In the genomic region with DNA sequence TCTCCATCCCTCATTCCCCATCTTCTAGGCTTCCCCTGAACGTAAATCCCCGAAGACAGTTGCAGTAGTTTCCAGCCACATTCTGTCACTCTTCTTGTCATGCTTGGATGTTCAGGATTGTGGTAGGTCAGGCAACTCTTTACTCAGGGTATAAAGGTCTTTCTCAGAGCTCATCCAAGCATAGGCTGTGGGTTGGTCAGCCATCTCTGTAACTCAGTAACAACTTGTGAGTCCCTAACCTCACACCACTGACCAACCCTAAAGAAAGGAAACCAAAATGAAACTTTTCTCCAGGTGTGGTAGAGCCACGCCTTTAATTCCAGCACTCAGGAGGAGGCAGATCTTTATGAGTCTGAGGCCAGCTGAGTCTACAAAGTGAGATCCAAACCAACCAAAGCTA, we compare ENCODE assay signal across 22 mouse cellular contexts.
"Had no signal": no experiment of that assay in that cellular context is flagged by ENCODE, and none has a peak within 500 bp of the region (broad histone marks: within the 10 kb centered on the region; RNA-seq: fewer than 3 reads in every experiment).

No protein-coding gene starts in this region.

- H3K4me2 ChIP-seq: limb, embryonic 13.5 days; liver, embryonic 12.5 days; liver, embryonic 15.5 days; lung, embryonic 15.5 days; midbrain, embryonic 13.5 days had no signal

- H3K4me3 ChIP-seq: layer of hippocampus, adult 2 months; limb, embryonic 10.5 days; limb, embryonic 13.5 days; liver, embryonic 12.5 days; liver, embryonic 15.5 days; lung, embryonic 15.5 days; megakaryocyte, embryonic 14.5 days; midbrain, embryonic 10.5 days; midbrain, embryonic 13.5 days had no signal

- H3K36me3 ChIP-seq: limb, embryonic 10.5 days; limb, embryonic 13.5 days; liver, embryonic 12.5 days; liver, embryonic 15.5 days; lung, embryonic 15.5 days; midbrain, embryonic 10.5 days; midbrain, embryonic 13.5 days had no signal

- H3K9me3 ChIP-seq: limb, embryonic 10.5 days; limb, embryonic 13.5 days; liver, embryonic 12.5 days; liver, embryonic 15.5 days; lung, embryonic 15.5 days; midbrain, embryonic 10.5 days; midbrain, embryonic 13.5 days had no signal

- H3K27ac ChIP-seq: layer of hippocampus, adult 2 months; limb, embryonic 10.5 days; limb, embryonic 13.5 days; liver, embryonic 12.5 days; liver, embryonic 15.5 days; lung, embryonic 15.5 days; midbrain, embryonic 10.5 days; midbrain, embryonic 13.5 days; stomach, postnatal 0 days had no signal

- ATAC-seq: inflammation-experienced regulatory T-cells, adult 6 months; intestine, embryonic 16.5 days; liver, embryonic 12.5 days; midbrain, embryonic 13.5 days had no signal

- H3K27me3 ChIP-seq: limb, embryonic 13.5 days; liver, embryonic 12.5 days; liver, embryonic 15.5 days; lung, embryonic 15.5 days; megakaryocyte, embryonic 14.5 days; midbrain, embryonic 13.5 days had no signal

- H3K4me1 ChIP-seq: limb, embryonic 10.5 days; limb, embryonic 13.5 days; liver, embryonic 12.5 days; liver, embryonic 15.5 days; lung, embryonic 15.5 days; megakaryocyte, embryonic 14.5 days; midbrain, embryonic 10.5 days; midbrain, embryonic 13.5 days had no signal

- H3K9ac ChIP-seq: limb, embryonic 13.5 days; liver, embryonic 12.5 days; liver, embryonic 15.5 days; lung, embryonic 15.5 days; midbrain, embryonic 13.5 days had no signal

- DNase-seq: layer of hippocampus, adult 9-11 months; liver; lung, adult 18-20 months; lung, postnatal 10 days; lung, postnatal 36 days; right cerebral cortex, postnatal 14 days; right cerebral cortex, postnatal 4 days; thymus, adult 2 months; thymus, postnatal 14 days; thymus, postnatal 4 days had no signal
